Mouse (Mus musculus): ENCODE measurements around the gene S100a16.

- peak; percentile 95 for TF ChIP-seq POLR2A (IDR thresholded peaks at IDR 0.05; ENCODE audit: borderline replicate concordance, extremely low read depth, low read depth, low read length)
- no peak for TF ChIP-seq CTCF (IDR thresholded peaks at IDR 0.05; ENCODE audit: insufficient read depth, low read length)
Measured at GRCm38 (mm10) chr3:90540904-90541303, 3.9 kb downstream of the S100a16 start.

All from lung, adult 2 months (tissue).